Mouse (Mus musculus): ENCODE measurements around the gene Srprb. TPM values are rescaled to one million over a fixed set of nuclear protein-coding genes. Genes with fewer than 3 reads are reported as not detected.

Gene Srprb
- polyA plus RNA-seq, 2 experiments, result 17.1 to 18.4 TPM

DNA sequence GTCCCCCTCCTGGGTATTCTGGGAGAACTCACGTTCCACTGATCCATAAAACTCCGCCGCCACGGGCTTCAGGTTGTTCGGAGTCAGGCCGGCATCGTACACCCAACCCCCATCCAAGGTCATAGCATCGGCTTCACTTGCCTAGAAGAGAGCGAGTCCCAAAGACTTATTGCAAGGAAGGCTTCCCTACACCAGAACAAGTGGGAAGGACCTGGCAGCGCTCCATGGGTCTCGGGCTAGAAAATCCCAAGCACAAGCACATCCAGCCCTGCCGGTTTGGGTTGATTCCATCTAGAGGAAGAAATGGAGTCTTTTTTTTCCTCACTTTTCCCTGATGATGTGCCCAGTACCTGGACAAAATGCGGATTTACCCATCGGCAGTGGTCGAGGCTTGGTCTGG, 24.9 kb upstream of the Srprb start:
- TF ChIP-seq CTCF (IDR thresholded peaks at IDR 0.05; ENCODE audit: low read depth) (no peak), EP300 (IDR thresholded peaks at IDR 0.05; ENCODE audit: low read depth) (no peak)
- no peak for ATAC-seq (ENCODE audit: insufficient read depth)
- H3K27ac ChIP-seq, result no peak overlapping the region
- peaks cover 2% of the 10 kb centered on the region; the same call in 1 of the 2 replicates for H3K36me3 ChIP-seq (replicated peaks; ENCODE audit: control insufficient read depth, insufficient read depth, low read depth)
- no peak overlapping the region for H3K4me3 ChIP-seq (ENCODE audit: insufficient read depth in 1 of 2, low read depth in 2 of 2, low read length in 2 of 2)
- H3K4me1 ChIP-seq (replicated peaks; ENCODE audit: control insufficient read depth in 2 of 2, insufficient read depth in 2 of 2, low read length in 1 of 2), result peaks cover 0 to 3% of the 10 kb centered on the region in 2 experiments; a peak in 1 of 4 replicates
- WGBS (ENCODE audit: insufficient replicate concordance), result 77% methylated on average over 15 of the region's 15 CpGs
- no peaks in the 10 kb centered on the region for H3K27me3 ChIP-seq (ENCODE audit: control insufficient read depth, insufficient read depth, low read length)
- H3K9me3 ChIP-seq (ENCODE audit: control insufficient read depth, low read length), result no peaks in the 10 kb centered on the region
- DNase-seq (ENCODE audit: low read depth in 3 of 3, low spot score in 3 of 3), result no peak
- H3K9ac ChIP-seq (replicated peaks), result no peak overlapping the region
- peak overlapping the region; percentile 15; the same call in 1 of the 2 replicates for H3K4me2 ChIP-seq (ENCODE audit: low read depth)

DNA sequence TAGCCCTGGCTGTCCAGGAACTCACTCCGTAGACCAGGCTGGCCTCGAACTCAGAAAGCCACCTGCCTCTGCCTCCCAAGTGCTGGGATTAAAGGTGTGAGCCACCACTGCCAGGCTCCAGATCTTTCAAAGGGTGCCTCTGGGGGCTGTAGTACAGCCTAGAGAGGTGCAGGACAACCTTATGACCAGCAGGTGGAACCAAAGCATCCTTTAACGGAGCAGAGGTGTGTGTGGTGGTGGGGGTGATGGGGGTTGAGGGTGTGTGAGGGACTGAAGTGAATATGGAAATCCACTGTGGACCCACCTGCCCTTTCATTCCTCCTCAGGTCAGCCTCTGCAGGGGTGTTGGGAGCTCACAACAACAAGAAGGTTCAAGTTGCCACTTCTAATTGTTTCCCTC, 23.5 kb upstream of the Srprb start:
- TF ChIP-seq EP300 (IDR thresholded peaks at IDR 0.05; ENCODE audit: low read depth) (no peak), CTCF (IDR thresholded peaks at IDR 0.05; ENCODE audit: low read depth) (peak; percentile 85)
- no peaks in the 10 kb centered on the region for H3K4me1 ChIP-seq (replicated peaks; ENCODE audit: control insufficient read depth in 2 of 2, insufficient read depth in 2 of 2, low read length in 1 of 2)
- no peaks in the 10 kb centered on the region for H3K9me3 ChIP-seq (ENCODE audit: control insufficient read depth, low read length)
- WGBS (ENCODE audit: insufficient replicate concordance), result 25% methylated on average over 3 of the region's 3 CpGs
- H3K4me3 ChIP-seq (ENCODE audit: insufficient read depth in 1 of 2, low read depth in 2 of 2, low read length in 2 of 2), result no peak overlapping the region
- no peak overlapping the region for H3K4me2 ChIP-seq (ENCODE audit: low read depth)
- no peak for DNase-seq (ENCODE audit: low read depth in 3 of 3, low spot score in 3 of 3)
- no peak overlapping the region for H3K9ac ChIP-seq (replicated peaks)
- ATAC-seq (ENCODE audit: insufficient read depth), result no peak
- H3K36me3 ChIP-seq (replicated peaks; ENCODE audit: control insufficient read depth, insufficient read depth, low read depth), result peaks cover 3% of the 10 kb centered on the region; the same call in 1 of the 2 replicates
- no peaks in the 10 kb centered on the region for H3K27me3 ChIP-seq (ENCODE audit: control insufficient read depth, insufficient read depth, low read length)
- H3K27ac ChIP-seq, result no peak overlapping the region

DNA sequence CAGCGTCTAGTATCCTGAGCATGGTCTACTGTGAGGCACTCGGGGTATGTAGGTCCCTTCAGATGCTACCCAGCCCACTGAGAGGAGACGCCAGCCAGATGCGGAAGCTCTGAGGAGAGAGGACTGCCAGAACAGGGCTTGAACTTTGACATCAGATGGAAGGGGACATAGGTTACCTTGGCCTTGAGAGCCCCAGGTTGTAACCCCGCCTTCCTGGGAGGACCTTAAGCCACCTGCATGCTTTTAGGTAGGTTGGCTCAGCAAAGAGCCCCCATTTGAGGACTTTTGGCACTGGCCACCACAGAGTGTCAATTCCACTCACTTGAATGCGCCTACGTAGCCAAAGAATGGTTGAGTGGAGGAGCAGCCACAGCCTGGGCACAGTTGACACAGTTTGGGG, 22.8 kb upstream of the Srprb start:
- TF ChIP-seq EP300 (IDR thresholded peaks at IDR 0.05; ENCODE audit: low read depth) (no peak), CTCF (IDR thresholded peaks at IDR 0.05; ENCODE audit: low read depth) (no peak)
- H3K27me3 ChIP-seq (ENCODE audit: control insufficient read depth, insufficient read depth, low read length), result no peaks in the 10 kb centered on the region
- WGBS (ENCODE audit: insufficient replicate concordance), result 74% methylated on average over 7 of the region's 7 CpGs

DNA sequence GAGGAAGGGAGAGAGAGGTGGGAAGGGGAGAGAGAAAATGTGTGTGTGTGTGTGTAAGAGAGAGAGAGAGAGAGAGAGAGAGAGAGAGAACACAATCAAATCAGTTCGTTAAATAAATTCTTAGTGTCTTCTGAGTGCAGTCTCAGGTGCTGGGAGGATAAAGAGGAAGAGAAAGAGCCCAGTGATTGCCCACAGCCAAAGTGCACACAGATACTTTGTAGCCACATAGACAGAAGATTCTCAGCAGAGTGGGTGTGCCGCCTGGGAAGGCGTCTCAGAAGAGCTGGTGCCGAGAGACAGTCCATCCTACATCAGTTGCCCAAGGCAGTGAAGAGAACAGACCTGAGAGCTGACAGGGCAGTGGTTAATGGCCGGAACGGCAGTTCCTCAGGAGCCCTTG, 12.3 kb upstream of the Srprb start:
- TF ChIP-seq EP300 (IDR thresholded peaks at IDR 0.05; ENCODE audit: low read depth), result no peak
- TF ChIP-seq CTCF (IDR thresholded peaks at IDR 0.05; ENCODE audit: low read depth), result no peak
- H3K36me3 ChIP-seq (replicated peaks; ENCODE audit: control insufficient read depth, insufficient read depth, low read depth), result no peaks in the 10 kb centered on the region; the same call in 1 of the 2 replicates
- no peaks in the 10 kb centered on the region for H3K27me3 ChIP-seq (ENCODE audit: control insufficient read depth, insufficient read depth, low read length)
- no peaks in the 10 kb centered on the region for H3K4me1 ChIP-seq (replicated peaks; ENCODE audit: control insufficient read depth in 2 of 2, insufficient read depth in 2 of 2, low read length in 1 of 2)
- no peak for DNase-seq (ENCODE audit: low read depth in 3 of 3, low spot score in 3 of 3)
- no peak overlapping the region for H3K9ac ChIP-seq (replicated peaks)
- H3K27ac ChIP-seq, result no peak overlapping the region
- H3K4me2 ChIP-seq (ENCODE audit: low read depth), result no peak overlapping the region
- no peak overlapping the region for H3K4me3 ChIP-seq (ENCODE audit: insufficient read depth in 1 of 2, low read depth in 2 of 2, low read length in 2 of 2)
- 60% methylated on average over 6 of the region's 6 CpGs for WGBS (ENCODE audit: insufficient replicate concordance)
- ATAC-seq (ENCODE audit: insufficient read depth), result no peak
- no peaks in the 10 kb centered on the region for H3K9me3 ChIP-seq (ENCODE audit: control insufficient read depth, low read length)

More for the DNA sequence above, 22.8 kb upstream of the Srprb start:
- peaks cover 3% of the 10 kb centered on the region; the same call in 1 of the 2 replicates for H3K36me3 ChIP-seq (replicated peaks; ENCODE audit: control insufficient read depth, insufficient read depth, low read depth)
- no peak overlapping the region for H3K9ac ChIP-seq (replicated peaks)
- no peak overlapping the region for H3K27ac ChIP-seq
- no peaks in the 10 kb centered on the region for H3K4me1 ChIP-seq (replicated peaks; ENCODE audit: control insufficient read depth in 2 of 2, insufficient read depth in 2 of 2, low read length in 1 of 2)
- H3K4me2 ChIP-seq (ENCODE audit: low read depth), result no peak overlapping the region
- H3K4me3 ChIP-seq (ENCODE audit: insufficient read depth in 1 of 2, low read depth in 2 of 2, low read length in 2 of 2), result no peak overlapping the region
- DNase-seq (ENCODE audit: low read depth in 3 of 3, low spot score in 3 of 3) (no peak), ATAC-seq (ENCODE audit: insufficient read depth) (no peak)
- H3K9me3 ChIP-seq (ENCODE audit: control insufficient read depth, low read length), result no peaks in the 10 kb centered on the region

DNA sequence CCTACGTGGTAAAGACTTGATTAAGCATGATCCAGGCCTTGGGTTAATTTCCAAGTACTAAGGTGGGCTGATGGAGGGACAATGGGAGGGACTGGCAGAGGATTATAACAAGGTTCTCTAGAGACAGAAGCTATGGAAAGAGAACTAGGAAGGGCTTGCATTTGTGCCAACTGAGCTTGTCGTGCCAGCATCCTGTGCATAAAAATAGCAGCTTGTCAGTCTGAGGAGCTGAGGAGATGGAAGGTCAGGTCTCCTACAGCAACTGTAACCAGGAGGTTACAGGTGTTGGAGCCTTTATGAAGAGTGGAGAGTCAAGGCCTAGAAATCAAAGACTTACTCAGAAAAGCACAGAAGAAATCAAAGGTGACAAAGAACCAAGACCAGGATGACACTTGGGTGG, 11.7 kb upstream of the Srprb start:
- 56% methylated on average over 2 of the region's 2 CpGs for WGBS (ENCODE audit: insufficient replicate concordance)
- no peak overlapping the region for H3K4me3 ChIP-seq (ENCODE audit: insufficient read depth in 1 of 2, low read depth in 2 of 2, low read length in 2 of 2)
- H3K36me3 ChIP-seq (replicated peaks; ENCODE audit: control insufficient read depth, insufficient read depth, low read depth), result no peaks in the 10 kb centered on the region; the same call in 1 of the 2 replicates
- H3K9ac ChIP-seq (replicated peaks), result no peak overlapping the region
- H3K4me2 ChIP-seq (ENCODE audit: low read depth), result no peak overlapping the region
- ATAC-seq (ENCODE audit: insufficient read depth) (no peak), DNase-seq (ENCODE audit: low read depth in 3 of 3, low spot score in 3 of 3) (no peak)
- no peaks in the 10 kb centered on the region for H3K9me3 ChIP-seq (ENCODE audit: control insufficient read depth, low read length)
- TF ChIP-seq EP300 (IDR thresholded peaks at IDR 0.05; ENCODE audit: low read depth), result no peak
- no peak for TF ChIP-seq CTCF (IDR thresholded peaks at IDR 0.05; ENCODE audit: low read depth)
- no peaks in the 10 kb centered on the region for H3K27me3 ChIP-seq (ENCODE audit: control insufficient read depth, insufficient read depth, low read length)
- no peaks in the 10 kb centered on the region for H3K4me1 ChIP-seq (replicated peaks; ENCODE audit: control insufficient read depth in 2 of 2, insufficient read depth in 2 of 2, low read length in 1 of 2)
- no peak overlapping the region for H3K27ac ChIP-seq

Measured in liver, embryonic 14.5 days (tissue).